Mouse (Mus musculus) spleen, postnatal 36 days (tissue): ENCODE measurements around the gene Trak2.
A peak's percentile ranks its signal among the peaks of the same experiment; 100 is the strongest.
"Not testable (repeated sequence)": the region's sequence is repeated elsewhere in the genome, so short reads cannot be mapped to it uniquely, and the experiment has no call there.

Source experiments
- DNase-seq, 2 experiments: peaks; one replicate each; pipeline ENCODE4 v3.0.0; 2022; ENCODE audit warnings: low spot score in 2 of 2, mixed read lengths in 1 of 2

Gene Trak2

GRCm38 (mm10) chr1:58973366-58974221 lies at the start of gene Trak2, which contains the start of gene Stradb:
Gene Trak2, minus strand, starts transcription at chr1:58973430.
Gene Stradb, plus strand, starts transcription at chr1:58973522.
- peak; percentile 95 to 96 for DNase-seq

GRCm38 (mm10) chr1:59021556-59021955 lies 48.3 kb upstream of the Trak2 start:
- DNase-seq: no peak

GRCm38 (mm10) chr1:59009250-59009649 lies 36.0 kb upstream of the Trak2 start:
- DNase-seq: peak in 1 of 2 experiments; percentile 12

GRCm38 (mm10) chr1:58995313-58995712 lies 22.1 kb upstream of the Trak2 start:
- DNase-seq: peak; percentile 52 to 62

- DNase-seq: no peak
These were observed 20.5 kb upstream of the Trak2 start for GRCm38 (mm10) chr1:58993723-58994122.

GRCm38 (mm10) chr1:58993144-58993543 lies 19.9 kb upstream of the Trak2 start:
- peak in 1 of 2 experiments; percentile 27 for DNase-seq

GRCm38 (mm10) chr1:58984586-58984985 lies 11.4 kb upstream of the Trak2 start:
- no peak for DNase-seq

GRCm38 (mm10) chr1:58982276-58982675 lies 9.0 kb upstream of the Trak2 start:
- DNase-seq: no peak

- DNase-seq: no peak
These were observed 322 bp downstream of the Trak2 start for GRCm38 (mm10) chr1:58972851-58973365.

GRCm38 (mm10) chr1:58971097-58971496 lies 2.1 kb downstream of the Trak2 start:
- DNase-seq: no peak

- DNase-seq: no peak
These were observed 3.2 kb downstream of the Trak2 start for GRCm38 (mm10) chr1:58970054-58970453.

- no peak for DNase-seq
These were observed 5.7 kb downstream of the Trak2 start for GRCm38 (mm10) chr1:58967534-58967933.

GRCm38 (mm10) chr1:58962865-58963264 lies 10.4 kb downstream of the Trak2 start:
- DNase-seq: no peak

GRCm38 (mm10) chr1:58962418-58962817 lies 10.8 kb downstream of the Trak2 start:
- peak; percentile 42 to 68 for DNase-seq

GRCm38 (mm10) chr1:58961152-58961893 lies 11.9 kb downstream of the Trak2 start:
- no peak for DNase-seq

- no peak for DNase-seq
These were observed 13.5 kb downstream of the Trak2 start for GRCm38 (mm10) chr1:58959682-58960081.

GRCm38 (mm10) chr1:58958789-58959526 lies 14.3 kb downstream of the Trak2 start:
- not testable (repeated sequence) for DNase-seq

- DNase-seq: no peak
These were observed 15.3 kb downstream of the Trak2 start for GRCm38 (mm10) chr1:58957931-58958330.

GRCm38 (mm10) chr1:58956229-58956628 lies 17.0 kb downstream of the Trak2 start:
- DNase-seq: peak; percentile 71 to 75

GRCm38 (mm10) chr1:58955716-58956115 lies 17.5 kb downstream of the Trak2 start:
- peak in 1 of 2 experiments; percentile 52 for DNase-seq

- no peak for DNase-seq
These were observed 18.4 kb downstream of the Trak2 start for GRCm38 (mm10) chr1:58954578-58955410.
